Mouse (Mus musculus) heart, embryonic 10.5 days (tissue): ENCODE data around the gene Mrps14. TPM values are rescaled to one million over a fixed set of nuclear protein-coding genes. Genes with fewer than 3 reads are reported as not detected.

Experiments
- DNase-seq: peaks from one replicate; pipeline ENCODE4 v3.0.0-alpha.2; 2017; ENCODE audit warnings: low spot score
- H3K27ac ChIP-seq: fragments of 300-500 bp; sonication (generic); 2 replicates; pipeline ENCODE4 v1.5.1; 2016; ENCODE audit warnings: mild to moderate bottlenecking
- H3K27me3 ChIP-seq: fragments of 300-500 bp; sonication (generic); 2 replicates; pipeline ENCODE4 v1.6.1; 2016; ENCODE audit warnings: mild to moderate bottlenecking; ENCODE audit not compliant: poor library complexity, insufficient read depth, severe bottlenecking
- H3K36me3 ChIP-seq: fragments of 300-500 bp; sonication (generic); 2 replicates; pipeline ENCODE4 v1.6.1; 2016; ENCODE audit warnings: mild to moderate bottlenecking, moderate library complexity
- H3K4me1 ChIP-seq: fragments of 300-500 bp; sonication (generic); 2 replicates; pipeline ENCODE4 v1.6.1; 2016; ENCODE audit warnings: mild to moderate bottlenecking
- H3K4me3 ChIP-seq: fragments of 300-500 bp; sonication (generic); 2 replicates; pipeline ENCODE4 v1.5.1; 2016; ENCODE audit warnings: mild to moderate bottlenecking, moderate library complexity
- H3K9me3 ChIP-seq: fragments of 300-500 bp; sonication (generic); 2 replicates; pipeline ENCODE4 v1.6.1; 2016; ENCODE audit warnings: mild to moderate bottlenecking, moderate library complexity
- WGBS: fragments of 180-500 bp; shearing (Covaris S2); methylation state at CpG from one replicate; pipeline ENCODE4 v1.1.7; 2016; 5-methylcytosine and 5-hydroxymethylcytosine counted together
- polyA plus RNA-seq: library from polyadenylated mRNA; unstranded; fragments of >200 nt; fragmentation: Nextera tagmentation; extraction: Ambion mirVana; gene quantifications from 2 replicates; pipeline ENCODE4 v1.2.1, GENCODE M21; 2016

Mrps14 gene
- polyA plus RNA-seq, 1 experiment from 2014 or later = 204 TPM

DNA sequence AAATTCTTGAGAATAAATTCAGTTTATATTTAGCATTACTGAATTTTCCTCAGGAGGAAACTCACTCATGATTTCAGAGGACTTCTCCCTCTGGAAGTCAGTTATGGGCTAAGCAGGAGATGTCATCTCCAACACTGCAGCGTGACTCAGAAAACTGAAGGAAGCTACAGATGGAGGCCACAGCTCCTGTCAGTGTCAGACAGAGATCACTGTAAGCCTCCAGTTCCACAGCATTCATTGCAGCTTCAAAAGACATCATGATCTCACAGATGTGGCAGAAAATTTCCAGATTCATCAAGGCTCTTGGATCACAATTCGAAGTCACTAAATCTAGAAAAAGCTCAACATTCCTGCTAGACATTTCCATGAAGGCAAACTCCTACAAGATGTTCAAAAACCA is 43.0 kb downstream of the Mrps14 start:
- no peaks in the 10 kb centered on the region for H3K36me3 ChIP-seq
- DNase-seq = no peak
- H3K27me3 ChIP-seq = no peaks in the 10 kb centered on the region
- H3K9me3 ChIP-seq = no peaks in the 10 kb centered on the region
- no peak overlapping the region for H3K4me3 ChIP-seq
- 91% methylated on average over 2 of the region's 2 CpGs for WGBS
- H3K4me1 ChIP-seq = no peaks in the 10 kb centered on the region
- no peak overlapping the region for H3K27ac ChIP-seq

DNA sequence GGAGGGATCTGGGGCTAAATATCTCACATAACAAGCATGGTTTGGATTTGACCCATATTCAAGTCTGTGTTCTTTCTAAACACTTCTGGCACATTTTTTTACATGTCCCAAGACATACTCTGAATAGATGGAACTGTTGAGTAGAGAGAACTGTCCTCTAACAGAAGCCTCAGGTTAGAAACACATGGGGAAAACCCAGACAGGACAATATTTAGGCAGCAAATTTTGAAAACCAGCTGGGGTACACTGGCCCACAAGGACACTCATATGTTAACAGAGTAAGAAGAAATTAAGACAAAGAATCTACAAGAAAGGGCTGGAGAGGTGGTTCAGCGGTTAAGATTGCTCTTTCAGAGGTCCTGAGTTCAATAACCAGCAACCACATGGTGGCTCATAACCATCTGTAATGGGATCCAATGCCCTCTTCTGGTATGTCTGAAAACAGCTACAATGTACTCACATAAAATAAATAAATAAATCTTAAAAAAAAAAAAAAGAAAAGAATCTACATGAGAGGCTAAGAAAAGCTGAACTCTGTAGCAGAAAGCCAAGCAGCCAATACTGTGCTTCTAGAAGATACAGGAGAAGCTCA is 43.9 kb downstream of the Mrps14 start:
- H3K36me3 ChIP-seq = no peaks in the 10 kb centered on the region
- no peaks in the 10 kb centered on the region for H3K4me1 ChIP-seq
- H3K4me3 ChIP-seq = no peak overlapping the region
- DNase-seq = no peak
- H3K27ac ChIP-seq = no peak overlapping the region
- H3K27me3 ChIP-seq = no peaks in the 10 kb centered on the region
- WGBS = 89% methylated on average over 1 of the region's 1 CpGs
- no peaks in the 10 kb centered on the region for H3K9me3 ChIP-seq

DNA sequence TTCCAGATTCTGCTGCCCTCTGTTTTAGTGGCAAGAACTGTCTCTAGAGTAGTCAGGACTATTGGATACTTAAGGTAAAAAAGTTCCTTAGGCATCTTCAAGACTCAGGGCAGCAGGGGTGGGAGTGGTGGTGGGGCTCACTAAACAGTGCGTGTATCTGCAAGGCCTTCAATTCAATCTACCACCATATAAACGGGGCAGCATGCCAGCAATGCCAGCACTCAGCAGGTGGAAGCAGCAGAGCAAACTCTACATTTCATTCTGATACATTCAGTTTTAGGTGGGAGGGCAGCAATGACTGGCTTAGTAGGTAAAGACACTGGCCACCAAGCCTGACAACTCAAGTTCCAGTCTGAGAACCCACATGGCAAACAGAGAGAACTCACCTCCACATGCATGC is 45.1 kb downstream of the Mrps14 start:
- 93% methylated on average over 2 of the region's 2 CpGs for WGBS
- H3K4me3 ChIP-seq = no peak overlapping the region
- no peak for DNase-seq
- H3K36me3 ChIP-seq = no peaks in the 10 kb centered on the region
- no peaks in the 10 kb centered on the region for H3K27me3 ChIP-seq
- no peak overlapping the region for H3K27ac ChIP-seq
- H3K4me1 ChIP-seq = no peaks in the 10 kb centered on the region
- no peaks in the 10 kb centered on the region for H3K9me3 ChIP-seq

DNA sequence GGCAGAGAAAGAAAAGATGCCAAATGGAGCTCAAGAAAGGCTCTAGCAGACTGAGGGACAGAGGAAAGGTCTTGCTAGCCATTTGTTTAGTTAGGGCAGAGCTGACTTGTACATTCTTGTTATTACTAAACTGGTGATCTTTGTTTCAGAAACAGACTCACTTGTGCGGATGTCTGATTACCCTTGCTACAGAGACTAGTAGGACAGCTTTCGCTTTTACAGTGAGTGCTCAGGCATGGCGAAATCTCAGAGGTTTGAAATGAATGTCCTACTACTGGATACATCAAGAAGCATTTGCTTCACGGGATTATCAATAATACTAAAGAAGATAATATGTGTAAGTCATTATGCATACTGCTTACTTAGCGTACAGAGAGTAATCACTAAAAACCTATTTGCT is 49.7 kb downstream of the Mrps14 start:
- no peaks in the 10 kb centered on the region for H3K27me3 ChIP-seq
- H3K4me3 ChIP-seq = no peak overlapping the region
- H3K9me3 ChIP-seq = no peaks in the 10 kb centered on the region
- H3K36me3 ChIP-seq = no peaks in the 10 kb centered on the region
- H3K27ac ChIP-seq = no peak overlapping the region
- peaks cover under 1% of the 10 kb centered on the region; the same call in 1 of the 2 replicates for H3K4me1 ChIP-seq
- no peak for DNase-seq
- WGBS = 90% methylated on average over 5 of the region's 5 CpGs

DNA sequence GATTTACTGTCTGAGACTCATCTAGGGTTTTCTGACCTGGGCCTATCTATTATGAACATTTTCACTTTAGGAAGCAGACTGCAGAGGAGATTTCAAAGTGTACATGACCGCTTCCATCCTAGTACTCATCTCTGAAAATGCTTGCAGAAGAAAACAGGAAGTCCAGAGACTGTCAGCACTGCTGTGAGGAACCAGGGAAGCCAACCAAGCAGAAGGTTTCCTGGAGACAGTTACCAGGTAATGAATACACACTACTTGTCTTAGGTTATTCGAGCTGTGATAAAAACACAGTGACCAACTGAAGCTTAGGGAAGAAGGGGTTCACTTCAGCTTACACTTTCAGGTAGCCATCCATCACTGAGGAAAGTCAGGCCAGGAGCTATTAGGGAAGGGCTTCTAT is 50.9 kb downstream of the Mrps14 start:
- no peaks in the 10 kb centered on the region for H3K9me3 ChIP-seq
- no peaks in the 10 kb centered on the region for H3K36me3 ChIP-seq
- no peak overlapping the region for H3K27ac ChIP-seq
- H3K4me1 ChIP-seq = peaks cover 11% of the 10 kb centered on the region; the same call in 1 of the 2 replicates
- H3K27me3 ChIP-seq = no peaks in the 10 kb centered on the region
- no peak overlapping the region for H3K4me3 ChIP-seq
- no peak for DNase-seq
- WGBS = 72% methylated on average over 2 of the region's 2 CpGs

DNA sequence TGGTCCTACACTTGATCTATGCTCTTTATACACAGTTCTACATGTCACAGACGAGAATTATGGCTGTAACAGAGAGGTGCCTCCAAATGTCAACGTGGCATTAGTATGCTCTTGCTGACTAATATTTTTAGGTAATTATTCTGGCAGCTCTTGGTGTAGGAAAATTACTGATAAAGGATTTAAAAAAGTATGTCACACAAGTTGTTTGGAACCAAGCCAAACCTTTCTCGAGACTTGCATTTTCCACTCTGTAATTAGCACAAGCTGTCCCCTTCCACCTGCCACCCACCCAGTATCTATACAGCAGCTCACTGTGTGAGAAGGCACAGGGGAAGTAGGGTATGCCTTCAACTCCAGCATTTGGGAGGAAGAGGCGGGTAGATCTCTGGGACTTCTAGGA is 51.8 kb downstream of the Mrps14 start:
- Histone ChIP-seq H3K4me1 (peaks cover 11% of the 10 kb centered on the region; the same call in 1 of the 2 replicates), H3K9me3 (no peaks in the 10 kb centered on the region), H3K27ac (no peak overlapping the region), H3K4me3 (no peak overlapping the region), H3K36me3 (no peaks in the 10 kb centered on the region), H3K27me3 (no peaks in the 10 kb centered on the region)
- DNase-seq = no peak
- WGBS = 70% methylated on average over 4 of the region's 4 CpGs

DNA sequence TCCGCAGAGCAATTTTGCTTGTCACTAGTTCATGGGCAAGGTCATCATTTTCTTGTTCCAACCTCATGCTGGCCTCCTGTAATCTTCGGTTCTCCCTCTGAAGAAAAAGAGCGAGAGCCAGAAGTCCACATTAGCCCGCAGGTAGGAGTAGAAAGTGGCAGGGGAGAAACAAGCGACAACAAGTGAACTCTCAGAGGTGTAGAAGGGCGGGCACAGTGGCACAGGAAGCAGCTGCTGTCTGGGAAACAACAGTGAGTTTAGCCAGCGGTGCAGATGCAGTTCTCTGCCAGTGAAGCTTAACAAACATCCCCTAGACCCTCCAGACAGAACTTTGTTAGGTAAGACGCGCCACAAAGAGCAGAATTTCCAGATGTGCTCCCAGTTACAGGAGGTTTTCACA is 52.5 kb downstream of the Mrps14 start:
- Histone ChIP-seq H3K27ac (no peak overlapping the region), H3K27me3 (no peaks in the 10 kb centered on the region), H3K9me3 (no peaks in the 10 kb centered on the region), H3K4me1 (peaks cover 11% of the 10 kb centered on the region; the same call in 1 of the 2 replicates), H3K36me3 (no peaks in the 10 kb centered on the region), H3K4me3 (no peak overlapping the region)
- WGBS = 80% methylated on average over 9 of the region's 9 CpGs
- no peak for DNase-seq

DNA sequence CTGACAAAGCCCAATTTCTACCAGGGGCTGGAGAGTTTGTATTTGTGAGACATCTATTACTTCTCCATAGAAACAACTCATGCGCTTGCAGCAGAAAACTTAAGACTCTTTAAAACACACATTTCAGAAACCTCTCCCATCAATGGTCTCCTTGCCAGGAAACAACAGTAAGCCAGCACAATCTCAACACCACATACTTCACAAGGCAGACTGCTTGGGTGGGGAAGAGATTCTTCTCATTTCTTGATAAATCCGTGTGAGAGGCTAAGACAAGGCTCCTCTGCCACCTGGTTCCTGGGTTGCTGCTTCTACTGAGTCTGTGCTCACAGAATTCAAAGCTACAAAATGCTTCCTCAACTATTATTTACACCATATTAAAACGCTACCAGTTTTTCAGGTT is 54.8 kb downstream of the Mrps14 start:
- H3K27ac ChIP-seq = no peak overlapping the region
- no peak overlapping the region for H3K4me3 ChIP-seq
- H3K36me3 ChIP-seq = no peaks in the 10 kb centered on the region
- H3K4me1 ChIP-seq = peaks cover 11% of the 10 kb centered on the region; the same call in 1 of the 2 replicates
- DNase-seq = no peak
- WGBS = 61% methylated on average over 3 of the region's 3 CpGs
- no peaks in the 10 kb centered on the region for H3K27me3 ChIP-seq
- no peaks in the 10 kb centered on the region for H3K9me3 ChIP-seq

DNA sequence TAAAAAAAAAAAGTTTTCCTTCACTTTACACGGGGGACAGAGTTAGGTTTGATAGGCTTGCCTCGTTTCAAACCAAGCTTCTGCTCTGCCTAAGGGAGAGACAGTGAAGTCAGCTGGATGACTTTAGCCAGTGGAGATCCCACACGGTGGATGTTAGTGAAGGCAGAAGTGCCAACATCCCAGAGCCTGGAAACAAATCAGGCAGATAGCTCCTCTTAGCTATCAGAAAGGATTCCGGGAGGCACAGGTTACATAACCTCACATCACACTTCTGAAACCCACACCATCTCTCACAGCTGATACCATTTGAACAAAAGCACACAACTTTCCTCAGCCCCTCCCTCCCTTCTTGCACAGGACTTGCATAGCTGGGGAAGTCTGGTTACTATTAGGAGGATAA is 55.8 kb downstream of the Mrps14 start:
- 34% methylated on average over 4 of the region's 4 CpGs for WGBS
- no peak overlapping the region for H3K4me3 ChIP-seq
- H3K4me1 ChIP-seq = peaks cover 11% of the 10 kb centered on the region; the same call in 1 of the 2 replicates
- no peak for DNase-seq
- no peaks in the 10 kb centered on the region for H3K27me3 ChIP-seq
- H3K9me3 ChIP-seq = no peaks in the 10 kb centered on the region
- H3K27ac ChIP-seq = no peak overlapping the region
- H3K36me3 ChIP-seq = no peaks in the 10 kb centered on the region

DNA sequence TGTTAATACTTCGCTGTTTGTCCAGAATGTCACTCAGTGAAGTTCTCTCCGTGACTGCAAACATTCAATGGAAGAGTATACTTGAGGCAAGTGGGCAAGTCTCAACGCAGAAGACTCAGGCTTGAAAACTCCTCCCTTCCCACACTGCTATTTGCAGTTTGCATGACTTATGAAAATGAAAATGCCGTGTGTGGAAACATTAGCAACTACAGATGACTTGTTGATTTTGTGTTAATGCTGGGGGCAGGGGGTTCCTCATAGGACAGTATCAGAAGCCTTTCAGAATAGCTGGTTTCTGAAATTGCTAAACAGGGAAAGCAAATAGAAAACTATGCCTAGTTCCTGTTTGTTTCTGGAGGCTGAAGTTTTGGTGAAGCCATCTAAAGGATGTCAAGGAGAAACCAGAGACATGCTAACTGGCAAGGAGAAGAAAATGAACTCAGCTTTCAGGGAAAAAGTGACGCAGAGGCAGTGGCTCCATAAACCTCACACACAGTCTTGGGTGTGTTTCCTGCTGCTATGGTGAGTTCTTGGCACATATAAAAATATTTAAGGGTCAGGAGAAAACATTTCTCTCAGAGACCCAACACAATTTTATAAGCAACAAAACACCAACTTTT is 56.5 kb downstream of the Mrps14 start:
- Histone ChIP-seq H3K27ac (no peak overlapping the region), H3K4me3 (no peak overlapping the region), H3K36me3 (no peaks in the 10 kb centered on the region), H3K9me3 (no peaks in the 10 kb centered on the region), H3K4me1 (peaks cover 11% of the 10 kb centered on the region; the same call in 1 of the 2 replicates), H3K27me3 (no peaks in the 10 kb centered on the region)
- DNase-seq = no peak
- 77% methylated on average over 5 of the region's 5 CpGs for WGBS

Other genes starting within 250 kb of the Mrps14 start
- gene 4930523C07Rik, start 150.8 kb upstream of the Mrps14 start, polyA plus RNA-seq = 10.2 and 15.4 TPM in 2 replicates
- not detected in 2 replicates for gene Tnn, start 41.6 kb upstream of the Mrps14 start, polyA plus RNA-seq
- 207 and 292 TPM in 2 replicates for gene Cacybp, start 17.7 kb downstream of the Mrps14 start, polyA plus RNA-seq